Comparison of ENCODE assay signal across 9 mouse cellular contexts in the genomic region with DNA sequence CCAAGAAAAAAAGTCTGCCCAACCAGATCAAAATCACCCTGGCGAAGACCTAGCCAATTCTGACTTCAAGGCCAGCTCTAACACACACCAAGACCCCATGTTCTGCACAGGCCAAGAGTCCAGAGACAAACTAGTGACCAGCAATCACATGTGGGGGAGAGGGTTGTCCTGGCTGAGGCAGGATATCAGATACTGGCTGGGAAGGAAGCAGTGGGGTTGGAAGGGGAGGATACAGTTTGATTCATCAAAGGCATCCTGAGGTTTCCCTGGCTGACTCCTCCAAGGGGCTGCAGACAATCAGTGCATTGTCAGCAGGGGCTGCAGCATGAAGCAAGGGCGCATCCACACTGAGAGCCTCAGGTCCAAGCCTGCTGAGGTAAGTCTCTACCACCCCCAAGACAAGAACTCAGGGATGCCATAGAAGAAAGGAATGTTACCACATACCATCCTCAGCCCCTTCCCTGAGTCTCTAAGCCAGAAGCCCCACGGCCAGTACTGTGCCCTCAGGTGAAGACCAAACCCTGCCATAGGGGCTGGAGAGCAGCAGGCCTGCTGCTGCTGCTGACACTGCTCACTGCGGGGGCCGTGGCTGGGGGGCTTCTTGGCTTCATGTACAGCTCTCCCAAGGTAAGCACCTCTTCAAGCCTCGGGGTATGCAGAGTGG. TPM values are rescaled to one million over a fixed set of nuclear protein-coding genes. Genes with fewer than 3 reads are reported as not detected.
DNase-seq lines count a peak whose midpoint lies in the region; ATAC-seq and TF ChIP-seq lines count a peak whose summit lies in the region.
"Had no signal": no experiment of that assay in that cellular context is flagged by ENCODE, and none has a peak within 500 bp of the region (broad histone marks: within the 10 kb centered on the region; RNA-seq: fewer than 3 reads in every experiment).

A gene (plus strand): TSS at position 273 of the 664 bp plus-strand sequence.

- no peaks in the 10 kb centered on the region for H3K27me3 ChIP-seq in heart, embryonic 10.5 days (ENCODE audit: insufficient read depth, poor library complexity, severe bottlenecking)
- H3K27me3 ChIP-seq in CH12.LX (replicated peaks): no peaks in the 10 kb centered on the region
- no peaks in the 10 kb centered on the region for H3K27me3 ChIP-seq in hindbrain, embryonic 11.5 days (ENCODE audit: control insufficient read depth, insufficient read depth, low read length)
- H3K27me3 ChIP-seq in liver, postnatal 0 days (ENCODE audit: insufficient read depth, low read length): no peaks in the 10 kb centered on the region

- H3K4me3 ChIP-seq in heart, embryonic 10.5 days: peak within 1 kb of the TSS; percentile 95; the same call in 1 of the 2 replicates
- H3K4me3 ChIP-seq in CH12.LX (replicated peaks in 1 of 3; ENCODE audit: low read depth in 2 of 3, low read length in 2 of 3, poor library complexity in 1 of 3): no peak within 1 kb of the TSS
- 0 out of 2 replicates have a peak within 1 kb of the TSS, but pooled peaks have one; percentile 93 for H3K4me3 ChIP-seq in hindbrain, embryonic 11.5 days (ENCODE audit: low read depth, low read length)
- H3K4me3 ChIP-seq in liver, postnatal 0 days (ENCODE audit: low read depth, low read length): no peak within 1 kb of the TSS

- H3K79me2 ChIP-seq in CH12.LX (replicated peaks; ENCODE audit: control insufficient read depth, extremely low read depth, insufficient read depth, poor library complexity, severe bottlenecking): peaks cover 7% of the 10 kb centered on the region; the same call in 1 of the 2 replicates

- no peak for TF ChIP-seq RAD21 in CH12.LX (IDR thresholded peaks at IDR 0.05; ENCODE audit: low read depth, low read length)

- no peak for DNase-seq in heart, embryonic 10.5 days (ENCODE audit: low spot score)
- no peak for DNase-seq in heart, postnatal 25 days (ENCODE audit: low spot score)
- DNase-seq in CH12.LX (ENCODE audit: extremely low read depth): no peak
- no peak for DNase-seq in hindbrain, embryonic 11.5 days (ENCODE audit: low spot score)
- no peak for DNase-seq in liver, postnatal 0 days
- DNase-seq in embryo, embryonic 10.5 days (ENCODE audit: low spot score): no peak
- no peak for DNase-seq in yolk sac, embryonic 10.5 days (ENCODE audit: low spot score)
- no peak for DNase-seq in cerebellum, adult 11 months

- no peak for TF ChIP-seq CTCF in CH12.LX (conservative IDR thresholded peaks at IDR 0.05 in 1 of 2, IDR thresholded peaks at IDR 0.05 in 1 of 2; ENCODE audit: low read depth in 2 of 2, low read length in 2 of 2)
- TF ChIP-seq CTCF in liver, postnatal 0 days (IDR thresholded peaks at IDR 0.05; ENCODE audit: low read depth): no peak

- in situ Hi-C loops in CH12.LX (cut with MboI; ENCODE audit: low pct_ligation_motif_present, low pct_unique_long_range_greater_than_20kb, low sequenced_read_pairs): no loop called here

- peaks cover 52% of the 10 kb centered on the region for H3K36me3 ChIP-seq in heart, embryonic 10.5 days
- peaks cover 39 to 62% of the 10 kb centered on the region in 2 experiments for H3K36me3 ChIP-seq in CH12.LX (replicated peaks in 1 of 2; ENCODE audit: control insufficient read depth in 1 of 2, insufficient read depth in 1 of 2, low read length in 1 of 2)
- H3K36me3 ChIP-seq in hindbrain, embryonic 11.5 days (ENCODE audit: control insufficient read depth, insufficient read depth, low read length): peaks cover 6% of the 10 kb centered on the region; the same call in 1 of the 2 replicates
- H3K36me3 ChIP-seq in liver, postnatal 0 days (replicated peaks; ENCODE audit: insufficient read depth, low read length): peaks cover 39% of the 10 kb centered on the region

- intact Hi-C loops in heart, postnatal 25 days (cut with DNase I): no loop called here

- 71% methylated on average over 6 of the region's 6 CpGs for WGBS in heart, embryonic 10.5 days
- 79% methylated on average over 6 of the region's 6 CpGs for WGBS in hindbrain, embryonic 11.5 days
- 82% methylated on average over 6 of the region's 6 CpGs for WGBS in liver, postnatal 0 days (ENCODE audit: insufficient replicate concordance)

- H3K4me2 ChIP-seq in CH12.LX (ENCODE audit: insufficient read depth, low read depth, poor library complexity, severe bottlenecking): no peak within 1 kb of the TSS
- no peak within 1 kb of the TSS for H3K4me2 ChIP-seq in hindbrain, embryonic 11.5 days (replicated peaks; ENCODE audit: low read depth, low read length)
- H3K4me2 ChIP-seq in liver, postnatal 0 days (ENCODE audit: low read depth, low read length): peak within 1 kb of the TSS; percentile 95

- peak; percentile 32; the same call in 1 of the 2 replicates for TF ChIP-seq POLR2A in CH12.LX (IDR thresholded peaks at IDR 0.05; ENCODE audit: low read depth, low read length)

- H3K9me3 ChIP-seq in heart, embryonic 10.5 days: no peaks in the 10 kb centered on the region
- no peaks in the 10 kb centered on the region for H3K9me3 ChIP-seq in CH12.LX (replicated peaks; ENCODE audit: low read length)
- no peaks in the 10 kb centered on the region for H3K9me3 ChIP-seq in hindbrain, embryonic 11.5 days (ENCODE audit: control insufficient read depth, low read length)
- no peaks in the 10 kb centered on the region for H3K9me3 ChIP-seq in liver, postnatal 0 days (ENCODE audit: low read length)

- no peak for TF ChIP-seq EP300 in CH12.LX (IDR thresholded peaks at IDR 0.05; ENCODE audit: low read length)
- TF ChIP-seq EP300 in liver, postnatal 0 days (IDR thresholded peaks at IDR 0.05; ENCODE audit: low read depth): no peak

- dilution Hi-C loops in CH12.LX (cut with MboI; ENCODE audit: extremely low pct_ligation_motif_present, extremely low pct_unique_long_range_greater_than_20kb, low sequenced_read_pairs): no loop called here

- peak within 1 kb of the TSS; percentile 13; the same call in 1 of the 2 replicates for H3K27ac ChIP-seq in heart, embryonic 10.5 days
- no peak within 1 kb of the TSS for H3K27ac ChIP-seq in CH12.LX (ENCODE audit: insufficient read depth, low read depth)
- H3K27ac ChIP-seq in hindbrain, embryonic 11.5 days (ENCODE audit: low read depth, low read length): peak within 1 kb of the TSS; percentile 7; the same call in 1 of the 2 replicates
- no peak within 1 kb of the TSS for H3K27ac ChIP-seq in liver, postnatal 0 days (ENCODE audit: low read depth)

- H3K9ac ChIP-seq in CH12.LX (ENCODE audit: insufficient read depth, low read depth): no peak within 1 kb of the TSS
- no peak within 1 kb of the TSS for H3K9ac ChIP-seq in hindbrain, embryonic 11.5 days (ENCODE audit: low read depth, low read length)
- no peak within 1 kb of the TSS for H3K9ac ChIP-seq in liver, postnatal 0 days (replicated peaks)

- H3K4me1 ChIP-seq in heart, embryonic 10.5 days: peaks cover 52% of the 10 kb centered on the region
- H3K4me1 ChIP-seq in CH12.LX (ENCODE audit: control insufficient read depth in 1 of 2, insufficient read depth in 2 of 2): peaks cover 12 to 30% of the 10 kb centered on the region in 2 experiments; a peak in 3 of 4 replicates
- peaks cover 12% of the 10 kb centered on the region for H3K4me1 ChIP-seq in hindbrain, embryonic 11.5 days (replicated peaks; ENCODE audit: control insufficient read depth, insufficient read depth, low read length)
- H3K4me1 ChIP-seq in liver, postnatal 0 days (ENCODE audit: insufficient read depth): peaks cover 26% of the 10 kb centered on the region

- no peak for ATAC-seq in hindbrain, embryonic 11.5 days (ENCODE audit: low FRiP score)
- no peak for ATAC-seq in liver, postnatal 0 days

TF ChIP-seq in CH12.LX, 34 proteins besides CTCF, POLR2A, EP300 and RAD21:
- TF ChIP-seq MXI1 (IDR thresholded peaks at IDR 0.05; ENCODE audit: low read depth, low read length) (no peak), CHD2 (IDR thresholded peaks at IDR 0.05; ENCODE audit: low read length) (no peak), MEF2A (IDR thresholded peaks at IDR 0.05; ENCODE audit: borderline replicate concordance, low read depth, low read length) (no peak), USF2 (conservative IDR thresholded peaks at IDR 0.05; ENCODE audit: low read depth, low read length) (no peak), HCFC1 (IDR thresholded peaks at IDR 0.05; ENCODE audit: low read depth, low read length) (no peak), TCF12 (IDR thresholded peaks at IDR 0.05; ENCODE audit: low read depth, low read length) (no peak), ZC3H11A (IDR thresholded peaks at IDR 0.05; ENCODE audit: low read depth, low read length) (no peak), ZKSCAN1 (IDR thresholded peaks at IDR 0.05; ENCODE audit: borderline replicate concordance, low read depth, low read length) (no peak)

RNA-seq across cellular contexts. Expression of the gene that starts here (rescaled TPM):
- 0.48 and 0.69 TPM in 2 replicates for polyA plus RNA-seq in heart, embryonic 10.5 days (2016; fragmentation: Nextera tagmentation; extraction: Ambion mirVana)
- total RNA-seq in heart, postnatal 25 days (2021): not detected
- total RNA-seq in CH12.LX (2012; rRNA removed) (0.98 and 1.1 TPM in 2 replicates), CH12.LX (2014; rRNA removed) (not detected in 2 replicates)
- 0.61 TPM in 1 of 2 replicates, not detected in the other for polyA plus RNA-seq in CH12.LX (2012; ENCODE audit: insufficient read length, low read depth)
- 0.86 and 1.8 TPM in 2 replicates for polyA plus RNA-seq in hindbrain, embryonic 11.5 days (2014; fragmentation: Nextera tagmentation; extraction: Ambion mirVana)
- polyA plus RNA-seq in liver, postnatal 0 days (2015; fragmentation: Nextera tagmentation; extraction: Ambion mirVana): not detected in 2 replicates
- polyA plus RNA-seq: embryonic facial prominence, embryonic 11.5 days had no signal

Comparison
In these comparisons a context has a peak if more than half of its experiments do, and no peak if none do; other contexts are left out.
1. H3K27ac ChIP-seq: peak in heart, embryonic 10.5 days (single experiment) and hindbrain, embryonic 11.5 days (single experiment); none in CH12.LX (single experiment) and liver, postnatal 0 days (single experiment).
2. H3K4me3 ChIP-seq: peak in heart, embryonic 10.5 days (single experiment) and hindbrain, embryonic 11.5 days (single experiment); none in CH12.LX (0 of 3) and liver, postnatal 0 days (single experiment).